Mouse (Mus musculus): Measurements from ENCODE around the gene Zfp664. TPM values are rescaled to one million over a fixed set of nuclear protein-coding genes. Genes with fewer than 3 reads are reported as not detected.

Gene Zfp664
- polyA plus RNA-seq, 1 experiment from 2014 or later = 158 TPM

GRCm38 (mm10) chr5:124840202-124840601 lies 22.3 kb upstream of the Zfp664 start:
- Histone ChIP-seq H3K9ac (ENCODE audit: low read length) (no peak overlapping the region), H3K4me3 (ENCODE audit: low read depth, low read length) (no peak overlapping the region), H3K27ac (ENCODE audit: low read depth, low read length) (no peak overlapping the region), H3K4me1 (ENCODE audit: control insufficient read depth, insufficient read depth, low read length) (no peaks in the 10 kb centered on the region), H3K9me3 (ENCODE audit: control insufficient read depth, low read length) (no peaks in the 10 kb centered on the region), H3K36me3 (ENCODE audit: control insufficient read depth, insufficient read depth, low read length) (peaks cover 2% of the 10 kb centered on the region; the same call in 1 of the 2 replicates), H3K27me3 (ENCODE audit: control insufficient read depth, insufficient read depth, low read length) (no peaks in the 10 kb centered on the region), H3K4me2 (ENCODE audit: low read depth) (no peak overlapping the region)
- 83% methylated on average over 7 of the region's 7 CpGs for WGBS
- ATAC-seq (ENCODE audit: insufficient read depth, low FRiP score, low TSS enrichment) = no peak
- no peak for DNase-seq (ENCODE audit: low spot score)

GRCm38 (mm10) chr5:124840669-124841068 lies 21.8 kb upstream of the Zfp664 start:
- ATAC-seq (ENCODE audit: insufficient read depth, low FRiP score, low TSS enrichment) (no peak), DNase-seq (ENCODE audit: low spot score) (no peak)
- H3K27me3 ChIP-seq (ENCODE audit: control insufficient read depth, insufficient read depth, low read length) = no peaks in the 10 kb centered on the region
- H3K9me3 ChIP-seq (ENCODE audit: control insufficient read depth, low read length) = no peaks in the 10 kb centered on the region
- H3K4me3 ChIP-seq (ENCODE audit: low read depth, low read length) = no peak overlapping the region
- no peak overlapping the region for H3K4me2 ChIP-seq (ENCODE audit: low read depth)
- H3K4me1 ChIP-seq (ENCODE audit: control insufficient read depth, insufficient read depth, low read length) = no peaks in the 10 kb centered on the region
- H3K27ac ChIP-seq (ENCODE audit: low read depth, low read length) = no peak overlapping the region
- no peaks in the 10 kb centered on the region for H3K36me3 ChIP-seq (ENCODE audit: control insufficient read depth, insufficient read depth, low read length)
- 89% methylated on average over 2 of the region's 2 CpGs for WGBS
- H3K9ac ChIP-seq (ENCODE audit: low read length) = no peak overlapping the region

GRCm38 (mm10) chr5:124843386-124843785 lies 19.1 kb upstream of the Zfp664 start:
- ATAC-seq (ENCODE audit: insufficient read depth, low FRiP score, low TSS enrichment) (no peak), DNase-seq (ENCODE audit: low spot score) (no peak)
- no peaks in the 10 kb centered on the region for H3K36me3 ChIP-seq (ENCODE audit: control insufficient read depth, insufficient read depth, low read length)
- WGBS = 85% methylated on average over 8 of the region's 8 CpGs
- no peak overlapping the region for H3K4me3 ChIP-seq (ENCODE audit: low read depth, low read length)
- no peak overlapping the region for H3K4me2 ChIP-seq (ENCODE audit: low read depth)
- no peak overlapping the region for H3K9ac ChIP-seq (ENCODE audit: low read length)
- peak overlapping the region; percentile 3; the same call in 1 of the 2 replicates for H3K27ac ChIP-seq (ENCODE audit: low read depth, low read length)
- no peaks in the 10 kb centered on the region for H3K27me3 ChIP-seq (ENCODE audit: control insufficient read depth, insufficient read depth, low read length)
- H3K4me1 ChIP-seq (ENCODE audit: control insufficient read depth, insufficient read depth, low read length) = no peaks in the 10 kb centered on the region
- H3K9me3 ChIP-seq (ENCODE audit: control insufficient read depth, low read length) = no peaks in the 10 kb centered on the region

- WGBS = 79% methylated on average over 4 of the region's 4 CpGs
- no peaks in the 10 kb centered on the region for H3K36me3 ChIP-seq (ENCODE audit: control insufficient read depth, insufficient read depth, low read length)
- H3K9ac ChIP-seq (ENCODE audit: low read length) = no peak overlapping the region
- DNase-seq (ENCODE audit: low spot score) (no peak), ATAC-seq (ENCODE audit: insufficient read depth, low FRiP score, low TSS enrichment) (no peak)
- no peak overlapping the region for H3K4me3 ChIP-seq (ENCODE audit: low read depth, low read length)
- no peaks in the 10 kb centered on the region for H3K4me1 ChIP-seq (ENCODE audit: control insufficient read depth, insufficient read depth, low read length)
- H3K4me2 ChIP-seq (ENCODE audit: low read depth) = no peak overlapping the region
- H3K27ac ChIP-seq (ENCODE audit: low read depth, low read length) = no peak overlapping the region
- H3K9me3 ChIP-seq (ENCODE audit: control insufficient read depth, low read length) = no peaks in the 10 kb centered on the region
- H3K27me3 ChIP-seq (ENCODE audit: control insufficient read depth, insufficient read depth, low read length) = no peaks in the 10 kb centered on the region
Observed at GRCm38 (mm10) chr5:124844929-124845328, 17.6 kb upstream of the Zfp664 start.

- no peak overlapping the region for H3K27ac ChIP-seq (ENCODE audit: low read depth, low read length)
- ATAC-seq (ENCODE audit: insufficient read depth, low FRiP score, low TSS enrichment) (no peak), DNase-seq (ENCODE audit: low spot score) (no peak)
- no peak overlapping the region for H3K4me2 ChIP-seq (ENCODE audit: low read depth)
- H3K9ac ChIP-seq (ENCODE audit: low read length) = no peak overlapping the region
- no peaks in the 10 kb centered on the region for H3K9me3 ChIP-seq (ENCODE audit: control insufficient read depth, low read length)
- H3K4me3 ChIP-seq (ENCODE audit: low read depth, low read length) = no peak overlapping the region
- H3K4me1 ChIP-seq (ENCODE audit: control insufficient read depth, insufficient read depth, low read length) = no peaks in the 10 kb centered on the region
- no peaks in the 10 kb centered on the region for H3K36me3 ChIP-seq (ENCODE audit: control insufficient read depth, insufficient read depth, low read length)
- 74% methylated on average over 1 of the region's 1 CpGs for WGBS
- H3K27me3 ChIP-seq (ENCODE audit: control insufficient read depth, insufficient read depth, low read length) = no peaks in the 10 kb centered on the region
Observed at GRCm38 (mm10) chr5:124847014-124847413, 15.5 kb upstream of the Zfp664 start.

GRCm38 (mm10) chr5:124848994-124849393 lies 13.5 kb upstream of the Zfp664 start:
- Histone ChIP-seq H3K36me3 (ENCODE audit: control insufficient read depth, insufficient read depth, low read length) (no peaks in the 10 kb centered on the region), H3K4me1 (ENCODE audit: control insufficient read depth, insufficient read depth, low read length) (no peaks in the 10 kb centered on the region), H3K4me2 (ENCODE audit: low read depth) (no peak overlapping the region), H3K27ac (ENCODE audit: low read depth, low read length) (no peak overlapping the region), H3K4me3 (ENCODE audit: low read depth, low read length) (no peak overlapping the region), H3K27me3 (ENCODE audit: control insufficient read depth, insufficient read depth, low read length) (no peaks in the 10 kb centered on the region), H3K9me3 (ENCODE audit: control insufficient read depth, low read length) (no peaks in the 10 kb centered on the region), H3K9ac (ENCODE audit: low read length) (no peak overlapping the region)
- 85% methylated on average over 3 of the region's 3 CpGs for WGBS
- DNase-seq (ENCODE audit: low spot score) (no peak), ATAC-seq (ENCODE audit: insufficient read depth, low FRiP score, low TSS enrichment) (no peak)

- Histone ChIP-seq H3K9me3 (ENCODE audit: control insufficient read depth, low read length) (no peaks in the 10 kb centered on the region), H3K27me3 (ENCODE audit: control insufficient read depth, insufficient read depth, low read length) (no peaks in the 10 kb centered on the region), H3K4me2 (ENCODE audit: low read depth) (no peak overlapping the region), H3K27ac (ENCODE audit: low read depth, low read length) (no peak overlapping the region), H3K4me1 (ENCODE audit: control insufficient read depth, insufficient read depth, low read length) (no peaks in the 10 kb centered on the region), H3K9ac (ENCODE audit: low read length) (no peak overlapping the region), H3K4me3 (ENCODE audit: low read depth, low read length) (no peak overlapping the region), H3K36me3 (ENCODE audit: control insufficient read depth, insufficient read depth, low read length) (no peaks in the 10 kb centered on the region)
- no peak for ATAC-seq (ENCODE audit: insufficient read depth, low FRiP score, low TSS enrichment)
- WGBS = 39% methylated on average over 4 of the region's 4 CpGs
- DNase-seq (ENCODE audit: low spot score) = no peak
Observed at GRCm38 (mm10) chr5:124851572-124851971, 10.9 kb upstream of the Zfp664 start.

- Histone ChIP-seq H3K4me2 (ENCODE audit: low read depth) (no peak overlapping the region), H3K9ac (ENCODE audit: low read length) (no peak overlapping the region), H3K4me1 (ENCODE audit: control insufficient read depth, insufficient read depth, low read length) (no peaks in the 10 kb centered on the region), H3K4me3 (ENCODE audit: low read depth, low read length) (no peak overlapping the region), H3K27me3 (ENCODE audit: control insufficient read depth, insufficient read depth, low read length) (no peaks in the 10 kb centered on the region), H3K36me3 (ENCODE audit: control insufficient read depth, insufficient read depth, low read length) (no peaks in the 10 kb centered on the region), H3K9me3 (ENCODE audit: control insufficient read depth, low read length) (no peaks in the 10 kb centered on the region), H3K27ac (ENCODE audit: low read depth, low read length) (no peak overlapping the region)
- 39% methylated on average over 2 of the region's 2 CpGs for WGBS
- DNase-seq (ENCODE audit: low spot score) (no peak), ATAC-seq (ENCODE audit: insufficient read depth, low FRiP score, low TSS enrichment) (no peak)
Observed at GRCm38 (mm10) chr5:124852294-124852693, 10.2 kb upstream of the Zfp664 start.

GRCm38 (mm10) chr5:124853079-124853478 lies 9.4 kb upstream of the Zfp664 start:
- ATAC-seq (ENCODE audit: insufficient read depth, low FRiP score, low TSS enrichment) = no peak
- Histone ChIP-seq H3K4me2 (ENCODE audit: low read depth) (no peak overlapping the region), H3K9me3 (ENCODE audit: control insufficient read depth, low read length) (no peaks in the 10 kb centered on the region), H3K9ac (ENCODE audit: low read length) (no peak overlapping the region), H3K4me3 (ENCODE audit: low read depth, low read length) (no peak overlapping the region), H3K27ac (ENCODE audit: low read depth, low read length) (no peak overlapping the region), H3K36me3 (ENCODE audit: control insufficient read depth, insufficient read depth, low read length) (no peaks in the 10 kb centered on the region), H3K27me3 (ENCODE audit: control insufficient read depth, insufficient read depth, low read length) (no peaks in the 10 kb centered on the region), H3K4me1 (ENCODE audit: control insufficient read depth, insufficient read depth, low read length) (no peaks in the 10 kb centered on the region)
- no peak for DNase-seq (ENCODE audit: low spot score)
- WGBS = 82% methylated on average over 2 of the region's 2 CpGs

All from neural tube, embryonic 11.5 days (tissue).